Mouse (Mus musculus) lung, embryonic 16.5 days (tissue): Measurements from ENCODE around the gene Mrpl12. TPM values are rescaled to one million over a fixed set of nuclear protein-coding genes. Genes with fewer than 3 reads are reported as not detected.
"Not testable (repeated sequence)": the region's sequence is repeated elsewhere in the genome, so short reads cannot be mapped to it uniquely, and the experiment has no call there.

Experiments used
- ATAC-seq: fragments of 200-750 bp; cut with Nextera tagmentation; 2 replicates; pipeline ENCODE4 v1.8.0; 2017; ENCODE audit warnings: low read depth, mild to moderate bottlenecking, moderate library complexity
- H3K27ac ChIP-seq: fragments of 300-500 bp; sonication (generic); 2 replicates; pipeline ENCODE4 v1.5.1; 2014; ENCODE audit warnings: mild to moderate bottlenecking, control low read depth, low read length
- H3K27me3 ChIP-seq: fragments of 300-500 bp; sonication (generic); 2 replicates; pipeline ENCODE4 v1.6.1; 2014; ENCODE audit warnings: low read depth, low read length, mixed read lengths; ENCODE audit not compliant: control insufficient read depth, insufficient read depth
- H3K36me3 ChIP-seq: fragments of 300-500 bp; sonication (generic); 2 replicates; pipeline ENCODE4 v1.6.1; 2014; ENCODE audit warnings: low read length; ENCODE audit not compliant: control insufficient read depth, insufficient read depth
- H3K4me1 ChIP-seq: fragments of 300-500 bp; sonication (generic); replicated peaks from 2 replicates; pipeline ENCODE4 v1.6.1; 2014; ENCODE audit warnings: low read length, mixed read lengths; ENCODE audit not compliant: control insufficient read depth, insufficient read depth
- H3K4me2 ChIP-seq: fragments of 300-500 bp; sonication (generic); 2 replicates; pipeline ENCODE4 v1.6.1; 2014; ENCODE audit warnings: low read depth, low read length, control low read depth
- H3K4me3 ChIP-seq: fragments of 300-500 bp; sonication (generic); 2 replicates; pipeline ENCODE4 v1.5.1; 2014; ENCODE audit warnings: mild to moderate bottlenecking, low read length, control low read depth
- H3K9ac ChIP-seq: fragments of 300-500 bp; sonication (generic); 2 replicates; pipeline ENCODE4 v1.6.1; 2014; ENCODE audit warnings: low read length, control low read depth
- H3K9me3 ChIP-seq: fragments of 300-500 bp; sonication (generic); 2 replicates; pipeline ENCODE4 v1.6.1; 2016; ENCODE audit warnings: low read length; ENCODE audit not compliant: control insufficient read depth
- WGBS: fragments of 180-500 bp; shearing (Covaris S2); extraction: QIAGEN DNeasy Blood & Tissue Kit; methylation state at CpG from one replicate; pipeline ENCODE4 v1.1.7; 2014; 5-methylcytosine and 5-hydroxymethylcytosine counted together
- polyA plus RNA-seq: library from polyadenylated mRNA; unstranded; fragments of >200 nt; fragmentation: Nextera tagmentation; extraction: Ambion mirVana; gene quantifications from 2 replicates; pipeline ENCODE4 v1.2.1, GENCODE M21; 2015

Gene Mrpl12
- polyA plus RNA-seq, 1 experiment from 2014 or later = 117 TPM

DNA sequence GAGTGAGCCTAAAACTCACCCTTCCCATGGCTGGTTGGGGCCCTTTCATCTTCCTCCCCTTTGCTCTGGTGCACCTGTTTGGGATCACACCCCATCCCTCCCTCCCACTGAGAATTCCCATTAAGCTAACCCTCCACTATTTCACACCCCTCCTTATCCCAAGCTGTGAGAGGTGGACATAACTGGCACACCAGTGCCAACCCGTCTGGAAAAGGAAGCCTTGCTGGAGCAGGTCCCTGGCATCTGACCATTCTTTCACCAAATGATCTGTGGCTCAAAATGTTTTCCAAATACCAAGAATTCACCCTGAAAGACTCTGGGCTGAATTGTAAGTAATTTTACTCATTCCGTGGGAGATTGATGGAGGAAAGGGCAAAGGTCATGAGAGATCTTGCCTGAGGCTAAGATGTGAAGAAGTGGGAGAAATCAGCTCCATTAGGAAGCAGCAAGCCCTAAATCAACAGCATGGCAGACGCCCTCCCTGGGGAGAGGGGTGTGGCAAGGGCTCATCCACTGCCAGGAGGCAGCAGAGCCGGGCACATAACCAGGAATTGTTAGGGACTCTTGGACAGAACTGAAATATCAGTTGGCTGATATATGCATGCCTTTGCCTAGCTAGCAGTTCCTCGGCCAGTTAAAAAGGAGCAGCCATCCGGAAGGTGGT lies 28.5 kb downstream of the Mrpl12 start:
- no peak overlapping the region for H3K27ac ChIP-seq
- 26% methylated on average over 6 of the region's 6 CpGs for WGBS
- no peak overlapping the region for H3K4me3 ChIP-seq
- H3K36me3 ChIP-seq = no peaks in the 10 kb centered on the region
- H3K4me2 ChIP-seq = no peak overlapping the region
- ATAC-seq = no peak
- no peak overlapping the region for H3K9ac ChIP-seq
- H3K4me1 ChIP-seq = peaks cover 9% of the 10 kb centered on the region
- no peaks in the 10 kb centered on the region; the same call in 1 of the 2 replicates for H3K27me3 ChIP-seq
- no peaks in the 10 kb centered on the region for H3K9me3 ChIP-seq

- not testable (repeated sequence) for H3K4me2 ChIP-seq, H3K4me3 ChIP-seq
- 84% methylated on average over 2 of the region's 2 CpGs for WGBS
These were observed 29.8 kb downstream of the Mrpl12 start for GRCm38 (mm10) chr11:120514262-120514661.

DNA sequence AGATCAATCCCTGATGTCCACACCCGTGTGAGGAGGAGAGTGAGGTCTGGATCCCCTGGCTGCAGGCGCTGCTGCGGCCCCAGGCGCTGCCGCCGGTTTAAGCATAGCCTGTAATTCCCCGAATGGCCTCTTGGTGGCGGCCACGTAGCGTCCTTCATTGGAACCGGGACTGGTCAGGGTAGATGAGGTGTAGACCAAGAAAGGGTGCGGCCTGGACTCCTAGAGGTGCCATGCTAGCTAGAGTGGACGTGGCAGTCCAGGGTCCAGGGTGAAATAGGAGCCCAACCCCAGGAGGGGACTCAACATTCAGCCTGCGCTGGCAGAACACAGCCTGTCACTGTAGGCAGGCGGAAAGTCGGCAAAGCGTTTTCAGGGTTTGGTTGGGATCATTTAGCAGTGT lies 31.2 kb downstream of the Mrpl12 start:
- peaks cover 14% of the 10 kb centered on the region for H3K4me1 ChIP-seq
- 18% methylated on average over 17 of the region's 17 CpGs for WGBS
- H3K4me3 ChIP-seq = no peak overlapping the region
- H3K36me3 ChIP-seq = no peaks in the 10 kb centered on the region
- no peaks in the 10 kb centered on the region; the same call in 1 of the 2 replicates for H3K27me3 ChIP-seq
- no peak overlapping the region for H3K27ac ChIP-seq
- H3K9ac ChIP-seq = no peak overlapping the region
- no peak overlapping the region for H3K4me2 ChIP-seq
- ATAC-seq = peak; percentile 62; the same call in 1 of the 2 replicates
- H3K9me3 ChIP-seq = no peaks in the 10 kb centered on the region

More at GRCm38 (mm10) chr11:120514262-120514661, 29.8 kb downstream of the Mrpl12 start:
- H3K27me3 ChIP-seq, H3K9me3 ChIP-seq, H3K27ac ChIP-seq, ATAC-seq, H3K9ac ChIP-seq, H3K36me3 ChIP-seq: not testable (repeated sequence)
- peaks cover 18% of the 10 kb centered on the region for H3K4me1 ChIP-seq

DNA sequence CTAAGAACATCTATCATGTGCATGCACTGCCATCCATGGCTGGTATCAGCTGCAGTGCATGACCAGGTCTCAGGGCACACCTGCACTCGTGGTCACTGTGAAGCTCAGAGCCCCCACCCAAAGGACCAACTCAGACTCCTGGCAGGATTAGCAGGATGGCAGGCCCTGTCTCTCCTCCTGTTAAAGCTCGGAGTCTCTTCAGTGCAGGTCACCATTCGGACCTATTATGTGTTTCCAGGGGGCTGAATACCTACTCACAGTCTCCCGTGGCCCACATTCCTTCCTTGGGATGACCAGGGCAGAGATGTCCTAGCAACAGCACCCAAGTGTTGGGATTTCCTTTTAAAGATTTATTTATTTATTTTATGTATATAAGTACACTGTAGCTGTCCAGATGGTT lies 32.7 kb downstream of the Mrpl12 start:
- H3K4me1 ChIP-seq = peaks cover 13% of the 10 kb centered on the region
- no peak overlapping the region for H3K27ac ChIP-seq
- no peak overlapping the region for H3K9ac ChIP-seq
- 76% methylated on average over 4 of the region's 4 CpGs for WGBS
- no peak for ATAC-seq
- no peaks in the 10 kb centered on the region for H3K36me3 ChIP-seq
- no peak overlapping the region for H3K4me3 ChIP-seq
- no peaks in the 10 kb centered on the region; the same call in 1 of the 2 replicates for H3K27me3 ChIP-seq
- no peak overlapping the region for H3K4me2 ChIP-seq
- no peaks in the 10 kb centered on the region for H3K9me3 ChIP-seq

DNA sequence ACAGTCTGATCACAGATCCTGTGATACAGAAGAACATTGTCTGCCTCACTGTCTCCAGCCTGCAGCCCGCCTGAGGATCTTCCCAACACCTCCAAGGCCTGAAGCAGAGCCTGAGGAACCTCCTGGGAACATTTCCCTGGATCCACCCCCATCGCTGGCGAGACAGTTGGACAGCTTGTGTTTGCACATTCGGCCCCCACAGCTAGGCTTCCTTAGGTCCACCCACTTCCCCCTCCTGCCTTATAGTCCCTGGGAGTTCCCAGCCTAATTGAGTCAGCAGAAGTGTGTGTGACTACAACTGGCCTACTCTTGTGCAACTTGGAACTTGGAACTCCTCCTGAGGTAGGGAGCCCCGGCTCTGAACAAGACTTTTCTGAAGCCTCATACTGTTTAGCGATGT lies 33.6 kb downstream of the Mrpl12 start:
- peak overlapping the region; percentile 17; the same call in 1 of the 2 replicates for H3K9ac ChIP-seq
- no peak overlapping the region for H3K4me2 ChIP-seq
- H3K27me3 ChIP-seq = no peaks in the 10 kb centered on the region; the same call in 1 of the 2 replicates
- no peak overlapping the region for H3K4me3 ChIP-seq
- no peaks in the 10 kb centered on the region for H3K36me3 ChIP-seq
- 34% methylated on average over 6 of the region's 6 CpGs for WGBS
- peak overlapping the region; percentile 35 for H3K27ac ChIP-seq
- peaks cover 13% of the 10 kb centered on the region for H3K4me1 ChIP-seq
- ATAC-seq = peak; percentile 66
- no peaks in the 10 kb centered on the region for H3K9me3 ChIP-seq

GRCm38 (mm10) chr11:120518558-120518957 lies 34.1 kb downstream of the Mrpl12 start:
- ATAC-seq = peak; percentile 26; the same call in 1 of the 2 replicates
- Histone ChIP-seq H3K27ac (peak overlapping the region; percentile 35), H3K9ac (no peak overlapping the region), H3K4me3 (no peak overlapping the region), H3K9me3 (no peaks in the 10 kb centered on the region), H3K27me3 (no peaks in the 10 kb centered on the region; the same call in 1 of the 2 replicates), H3K4me2 (no peak overlapping the region), H3K4me1 (peaks cover 13% of the 10 kb centered on the region), H3K36me3 (no peaks in the 10 kb centered on the region)
- WGBS = 47% methylated on average over 6 of the region's 6 CpGs

DNA sequence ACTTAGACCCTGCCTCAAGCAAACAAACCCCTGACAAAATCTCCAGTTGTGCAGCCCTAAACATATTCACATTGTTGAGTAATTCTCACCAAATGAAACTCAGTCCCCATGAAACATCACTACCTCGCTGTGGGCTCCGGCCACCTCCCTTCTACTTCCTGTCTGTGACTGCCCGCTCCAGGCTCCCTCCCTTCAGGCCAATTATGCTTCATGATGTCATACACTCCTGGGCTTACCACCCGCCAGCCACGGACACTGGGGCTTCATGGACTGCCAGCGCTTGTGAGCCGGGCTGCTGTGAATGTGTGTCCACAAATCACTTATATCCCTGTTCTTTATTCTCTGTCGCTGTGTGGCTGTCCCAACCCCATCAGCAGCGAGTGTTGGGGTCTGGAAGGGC lies 35.3 kb downstream of the Mrpl12 start:
- no peaks in the 10 kb centered on the region; the same call in 1 of the 2 replicates for H3K27me3 ChIP-seq
- peak overlapping the region; percentile 47; the same call in 1 of the 2 replicates for H3K9ac ChIP-seq
- 29% methylated on average over 9 of the region's 9 CpGs for WGBS
- 0 out of 2 replicates have a peak overlapping the region, but pooled peaks have one; percentile 10 for H3K27ac ChIP-seq
- no peaks in the 10 kb centered on the region for H3K36me3 ChIP-seq
- no peaks in the 10 kb centered on the region for H3K9me3 ChIP-seq
- H3K4me2 ChIP-seq = peak overlapping the region; percentile 28
- H3K4me3 ChIP-seq = no peak overlapping the region
- peak; percentile 71 for ATAC-seq
- peaks cover 13% of the 10 kb centered on the region for H3K4me1 ChIP-seq

DNA sequence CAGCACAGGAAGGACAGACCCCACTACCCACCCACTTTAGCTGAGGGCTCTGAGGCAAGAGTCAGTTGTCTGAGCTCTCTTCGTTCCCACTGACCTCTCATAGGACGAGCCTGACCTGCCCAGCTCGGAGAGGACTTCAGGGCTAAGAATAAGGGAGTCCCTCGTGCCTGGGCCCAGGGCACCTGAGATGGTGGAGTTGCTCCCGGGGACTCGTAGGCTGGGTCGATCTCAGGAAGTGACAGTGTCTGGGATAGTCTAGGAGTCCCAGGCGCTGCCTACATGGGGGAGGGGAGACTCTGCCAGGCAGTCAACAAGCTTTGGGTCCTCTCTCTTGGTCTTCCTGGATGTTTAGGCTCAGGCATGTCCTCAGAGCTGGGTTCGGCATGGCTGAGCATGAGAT lies 36.1 kb downstream of the Mrpl12 start:
- Histone ChIP-seq H3K27me3 (no peaks in the 10 kb centered on the region), H3K27ac (no peak overlapping the region), H3K9me3 (no peaks in the 10 kb centered on the region), H3K36me3 (no peaks in the 10 kb centered on the region), H3K4me3 (no peak overlapping the region), H3K4me1 (peaks cover 13% of the 10 kb centered on the region), H3K9ac (no peak overlapping the region), H3K4me2 (no peak overlapping the region)
- ATAC-seq = no peak
- 60% methylated on average over 9 of the region's 9 CpGs for whole genome bisulfite sequencing

DNA sequence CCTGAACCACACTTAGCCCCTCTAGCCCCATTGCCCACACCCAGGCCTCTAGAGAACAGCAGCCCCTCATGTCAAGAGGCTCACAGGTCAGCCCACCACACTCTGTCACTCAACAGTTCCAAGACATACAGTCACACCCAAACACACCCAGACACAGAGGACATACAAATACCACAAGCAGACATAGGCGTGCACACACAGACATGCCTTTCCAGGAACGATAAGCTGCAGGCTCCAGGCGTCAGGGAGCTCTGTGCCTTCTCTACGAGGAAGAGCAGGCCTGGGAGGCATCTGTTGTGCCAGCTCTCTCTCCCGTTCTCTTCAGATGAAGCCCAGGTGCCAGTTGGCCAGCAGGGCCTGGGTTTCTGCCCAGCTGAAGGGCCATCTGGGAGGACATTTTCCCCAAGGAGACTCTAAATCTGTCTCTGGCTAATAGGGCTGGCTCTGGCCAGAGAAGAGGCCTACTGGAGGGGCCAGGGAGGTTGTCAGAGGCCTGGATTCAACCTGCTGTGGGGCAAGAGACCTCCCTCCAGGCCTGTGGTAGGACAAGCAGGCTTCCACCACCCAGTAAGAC lies 36.6 kb downstream of the Mrpl12 start:
- Histone ChIP-seq H3K9ac (no peak overlapping the region), H3K4me1 (peaks cover 13% of the 10 kb centered on the region), H3K4me3 (no peak overlapping the region), H3K36me3 (no peaks in the 10 kb centered on the region), H3K9me3 (no peaks in the 10 kb centered on the region), H3K4me2 (no peak overlapping the region), H3K27me3 (no peaks in the 10 kb centered on the region), H3K27ac (peak overlapping the region; percentile 1; the same call in 1 of the 2 replicates)
- ATAC-seq = no peak
- 60% methylated on average over 5 of the region's 5 CpGs for WGBS
